Mouse (Mus musculus): Measurements from ENCODE around the gene Fam210b. TPM values are rescaled to one million over a fixed set of nuclear protein-coding genes. Genes with fewer than 3 reads are reported as not detected.

Fam210b gene
- polyA plus RNA-seq, 1 experiment = 5.7 TPM

GRCm38 (mm10) chr2:172395961-172396360 lies 50.6 kb downstream of the Fam210b start:
- no peak overlapping the region for H3K27ac ChIP-seq (ENCODE audit: insufficient read depth, low read length)
- H3K9ac ChIP-seq (ENCODE audit: low read depth, poor library complexity, severe bottlenecking) = no peak overlapping the region
- H3K36me3 ChIP-seq (ENCODE audit: control insufficient read depth, insufficient read depth, low read length, poor library complexity, severe bottlenecking) = no peaks in the 10 kb centered on the region

GRCm38 (mm10) chr2:172399901-172400300 lies 54.5 kb downstream of the Fam210b start:
- TF ChIP-seq EP300 (IDR thresholded peaks at IDR 0.05; ENCODE audit: insufficient read depth, low read depth, low read length) = no peak
- TF ChIP-seq CTCF (IDR thresholded peaks at IDR 0.05; ENCODE audit: low read depth, low read length) = no peak
- no peak for TF ChIP-seq POLR2A (IDR thresholded peaks at IDR 0.05; ENCODE audit: insufficient read depth, low read length)
- Histone ChIP-seq H3K9me3 (replicated peaks; ENCODE audit: control insufficient read depth, insufficient read depth, low read length, poor library complexity, severe bottlenecking) (no peaks in the 10 kb centered on the region), H3K27ac (ENCODE audit: insufficient read depth, low read length) (no peak overlapping the region), H3K4me3 (ENCODE audit: low read depth, low read length) (no peak overlapping the region), H3K27me3 (ENCODE audit: control insufficient read depth, insufficient read depth, low read length, poor library complexity, severe bottlenecking) (no peaks in the 10 kb centered on the region), H3K36me3 (ENCODE audit: control insufficient read depth, insufficient read depth, low read length, poor library complexity, severe bottlenecking) (no peaks in the 10 kb centered on the region), H3K4me1 (ENCODE audit: control insufficient read depth, insufficient read depth, low read length) (peaks cover 8% of the 10 kb centered on the region), H3K9ac (ENCODE audit: low read depth, poor library complexity, severe bottlenecking) (no peak overlapping the region)

More at GRCm38 (mm10) chr2:172395961-172396360, 50.6 kb downstream of the Fam210b start:
- H3K27me3 ChIP-seq (ENCODE audit: control insufficient read depth, insufficient read depth, low read length, poor library complexity, severe bottlenecking) = no peaks in the 10 kb centered on the region
- TF ChIP-seq POLR2A (IDR thresholded peaks at IDR 0.05; ENCODE audit: insufficient read depth, low read length) (no peak), EP300 (IDR thresholded peaks at IDR 0.05; ENCODE audit: insufficient read depth, low read depth, low read length) (0 out of 2 replicates have a peak, but pooled peaks have one; percentile 54)
- H3K9me3 ChIP-seq (replicated peaks; ENCODE audit: control insufficient read depth, insufficient read depth, low read length, poor library complexity, severe bottlenecking) = no peaks in the 10 kb centered on the region
- H3K4me3 ChIP-seq (ENCODE audit: low read depth, low read length) = no peak overlapping the region
- peaks cover 8% of the 10 kb centered on the region for H3K4me1 ChIP-seq (ENCODE audit: control insufficient read depth, insufficient read depth, low read length)

- H3K9ac ChIP-seq (ENCODE audit: low read depth, poor library complexity, severe bottlenecking) = no peak overlapping the region
- no peaks in the 10 kb centered on the region for H3K36me3 ChIP-seq (ENCODE audit: control insufficient read depth, insufficient read depth, low read length, poor library complexity, severe bottlenecking)
- TF ChIP-seq POLR2A (IDR thresholded peaks at IDR 0.05; ENCODE audit: insufficient read depth, low read length) (no peak), CTCF (IDR thresholded peaks at IDR 0.05; ENCODE audit: low read depth, low read length) (no peak), EP300 (IDR thresholded peaks at IDR 0.05; ENCODE audit: insufficient read depth, low read depth, low read length) (no peak)
- no peaks in the 10 kb centered on the region for H3K9me3 ChIP-seq (replicated peaks; ENCODE audit: control insufficient read depth, insufficient read depth, low read length, poor library complexity, severe bottlenecking)
- no peak overlapping the region for H3K4me3 ChIP-seq (ENCODE audit: low read depth, low read length)
- H3K27ac ChIP-seq (ENCODE audit: insufficient read depth, low read length) = no peak overlapping the region
- peaks cover 7% of the 10 kb centered on the region for H3K4me1 ChIP-seq (ENCODE audit: control insufficient read depth, insufficient read depth, low read length)
- no peaks in the 10 kb centered on the region for H3K27me3 ChIP-seq (ENCODE audit: control insufficient read depth, insufficient read depth, low read length, poor library complexity, severe bottlenecking)
Measured at GRCm38 (mm10) chr2:172401116-172401825, 55.9 kb downstream of the Fam210b start.

GRCm38 (mm10) chr2:172404239-172404638 lies 58.9 kb downstream of the Fam210b start:
- H3K27ac ChIP-seq (ENCODE audit: insufficient read depth, low read length) = no peak overlapping the region
- TF ChIP-seq POLR2A (IDR thresholded peaks at IDR 0.05; ENCODE audit: insufficient read depth, low read length) (no peak), CTCF (IDR thresholded peaks at IDR 0.05; ENCODE audit: low read depth, low read length) (no peak), EP300 (IDR thresholded peaks at IDR 0.05; ENCODE audit: insufficient read depth, low read depth, low read length) (no peak)
- no peaks in the 10 kb centered on the region for H3K27me3 ChIP-seq (ENCODE audit: control insufficient read depth, insufficient read depth, low read length, poor library complexity, severe bottlenecking)
- H3K36me3 ChIP-seq (ENCODE audit: control insufficient read depth, insufficient read depth, low read length, poor library complexity, severe bottlenecking) = no peaks in the 10 kb centered on the region
- no peak overlapping the region for H3K9ac ChIP-seq (ENCODE audit: low read depth, poor library complexity, severe bottlenecking)
- no peaks in the 10 kb centered on the region for H3K9me3 ChIP-seq (replicated peaks; ENCODE audit: control insufficient read depth, insufficient read depth, low read length, poor library complexity, severe bottlenecking)
- peaks cover 6% of the 10 kb centered on the region for H3K4me1 ChIP-seq (ENCODE audit: control insufficient read depth, insufficient read depth, low read length)
- H3K4me3 ChIP-seq (ENCODE audit: low read depth, low read length) = no peak overlapping the region

- H3K27me3 ChIP-seq (ENCODE audit: control insufficient read depth, insufficient read depth, low read length, poor library complexity, severe bottlenecking) = no peaks in the 10 kb centered on the region
- H3K27ac ChIP-seq (ENCODE audit: insufficient read depth, low read length) = no peak overlapping the region
- no peaks in the 10 kb centered on the region for H3K36me3 ChIP-seq (ENCODE audit: control insufficient read depth, insufficient read depth, low read length, poor library complexity, severe bottlenecking)
- no peaks in the 10 kb centered on the region for H3K9me3 ChIP-seq (replicated peaks; ENCODE audit: control insufficient read depth, insufficient read depth, low read length, poor library complexity, severe bottlenecking)
- H3K4me1 ChIP-seq (ENCODE audit: control insufficient read depth, insufficient read depth, low read length) = no peaks in the 10 kb centered on the region
- TF ChIP-seq POLR2A (IDR thresholded peaks at IDR 0.05; ENCODE audit: insufficient read depth, low read length) = no peak
- TF ChIP-seq CTCF (IDR thresholded peaks at IDR 0.05; ENCODE audit: low read depth, low read length) = no peak
- no peak for TF ChIP-seq EP300 (IDR thresholded peaks at IDR 0.05; ENCODE audit: insufficient read depth, low read depth, low read length)
- no peak overlapping the region for H3K9ac ChIP-seq (ENCODE audit: low read depth, poor library complexity, severe bottlenecking)
- H3K4me3 ChIP-seq (ENCODE audit: low read depth, low read length) = no peak overlapping the region
Measured at GRCm38 (mm10) chr2:172405011-172405410, 59.6 kb downstream of the Fam210b start.

Other genes starting within 250 kb of the Fam210b start
- gene Mc3r, start 97.1 kb upstream of the Fam210b start, polyA plus RNA-seq (2011; ENCODE audit: insufficient read depth, insufficient read length, low read depth, missing spikeins) = not detected in 2 replicates
- gene Aurka, start 25.0 kb downstream of the Fam210b start, polyA plus RNA-seq (2011; ENCODE audit: insufficient read depth, insufficient read length, low read depth, missing spikeins) = 153 and 167 TPM in 2 replicates
- gene Cstf1, start 25.1 kb downstream of the Fam210b start, polyA plus RNA-seq (2011; ENCODE audit: insufficient read depth, insufficient read length, low read depth, missing spikeins) = 49.6 and 52.1 TPM in 2 replicates
- 0.37 and 0.52 TPM in 2 replicates for gene Cass4, start 48.2 kb downstream of the Fam210b start, polyA plus RNA-seq (2011; ENCODE audit: insufficient read depth, insufficient read length, low read depth, missing spikeins)
- gene Rtf2, start 95.0 kb downstream of the Fam210b start, polyA plus RNA-seq (2011; ENCODE audit: insufficient read depth, insufficient read length, low read depth, missing spikeins) = 49.7 and 52.6 TPM in 2 replicates
- not detected in 2 replicates for gene Gcnt7, start 113.0 kb downstream of the Fam210b start, polyA plus RNA-seq (2011; ENCODE audit: insufficient read depth, insufficient read length, low read depth, missing spikeins)
- 0.88 and 0.97 TPM in 2 replicates for gene Fam209, start 127.0 kb downstream of the Fam210b start, polyA plus RNA-seq (2011; ENCODE audit: insufficient read depth, insufficient read length, low read depth, missing spikeins)
- 107 TPM in 2 replicates for gene Tfap2c, start 204.0 kb downstream of the Fam210b start, polyA plus RNA-seq (2011; ENCODE audit: insufficient read depth, insufficient read length, low read depth, missing spikeins)